Comparison of ENCODE assay signal across 12 mouse cellular contexts in the genomic region with DNA sequence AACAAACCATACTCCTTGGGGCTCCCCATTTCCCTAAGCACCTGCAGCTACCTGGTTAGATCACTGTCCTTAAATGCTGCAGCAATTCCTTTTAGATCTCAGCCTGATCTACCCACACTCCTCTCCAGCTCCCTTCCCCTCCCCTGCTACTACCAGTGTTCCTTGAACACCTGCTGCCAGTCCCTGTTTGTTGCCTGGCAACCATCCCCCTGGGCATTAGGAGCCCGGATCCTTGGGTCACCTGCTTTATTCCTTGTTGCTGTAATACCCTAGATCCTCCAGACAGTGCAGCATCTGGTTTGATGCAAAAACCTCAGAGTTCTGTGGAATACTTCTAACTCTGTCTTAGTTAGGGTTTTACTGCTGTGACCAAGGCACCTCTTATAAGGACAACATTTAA. TPM values are rescaled to one million over a fixed set of nuclear protein-coding genes. Genes with fewer than 3 reads are reported as not detected.
A peak's percentile ranks its signal among the peaks of the same experiment; 100 is the strongest.
DNase-seq lines count a peak whose midpoint lies in the region; ATAC-seq and TF ChIP-seq lines count a peak whose summit lies in the region.
"Had no signal": no experiment of that assay in that cellular context is flagged by ENCODE, and none has a peak within 500 bp of the region (broad histone marks: within the 10 kb centered on the region; RNA-seq: fewer than 3 reads in every experiment).

No protein-coding gene starts in this region.

- no peak overlapping the region for H3K4me2 ChIP-seq in embryonic facial prominence, embryonic 14.5 days (ENCODE audit: low read depth, low read length)
- H3K4me2 ChIP-seq in hindbrain, embryonic 14.5 days (replicated peaks): no peak overlapping the region

- H3K27ac ChIP-seq in left cerebral cortex, adult 2 months: no peak overlapping the region
- H3K27ac ChIP-seq in embryonic facial prominence, embryonic 14.5 days (replicated peaks; ENCODE audit: low read depth, low read length): no peak overlapping the region
- H3K27ac ChIP-seq in hindbrain, embryonic 14.5 days: no peak overlapping the region

- WGBS in embryonic facial prominence, embryonic 14.5 days: 5% methylated on average over 1 of the region's 1 CpGs
- 7% methylated on average over 1 of the region's 1 CpGs for WGBS in hindbrain, embryonic 14.5 days

- peak; percentile 49 for DNase-seq in left cerebral cortex, postnatal 4 days
- DNase-seq in left cerebral cortex, adult 2 months (ENCODE audit: extremely low spot score in 1 of 2, low spot score in 2 of 2): no peak
- peak; percentile 54 for DNase-seq in embryonic facial prominence, embryonic 14.5 days (ENCODE audit: low spot score)
- peak; percentile 42 for DNase-seq in hindbrain, embryonic 14.5 days (ENCODE audit: low spot score)
- DNase-seq in retina, embryonic 14.5 days (ENCODE audit: low spot score): peak; percentile 56
- no peak for DNase-seq in frontal cortex, adult 2 months (ENCODE audit: extremely low spot score in 1 of 2, low spot score in 1 of 2)
- DNase-seq: gastrocnemius, postnatal 14 days; kidney, adult 11 months; thymus, postnatal 36 days had no signal

- no peaks in the 10 kb centered on the region for H3K27me3 ChIP-seq in embryonic facial prominence, embryonic 14.5 days (replicated peaks; ENCODE audit: control insufficient read depth, insufficient read depth, low read length)
- no peaks in the 10 kb centered on the region for H3K27me3 ChIP-seq in hindbrain, embryonic 14.5 days (ENCODE audit: control insufficient read depth, insufficient read depth, low read length)

- H3K9me3 ChIP-seq in embryonic facial prominence, embryonic 14.5 days (ENCODE audit: control insufficient read depth, low read length): no peaks in the 10 kb centered on the region
- no peaks in the 10 kb centered on the region for H3K9me3 ChIP-seq in hindbrain, embryonic 14.5 days (ENCODE audit: control insufficient read depth, low read length)

- intact Hi-C loops in left cerebral cortex, postnatal 4 days (cut with DNase I): no loop called here
- intact Hi-C loops in left cerebral cortex, adult 2 months (cut with DNase I): loop anchor here (5.0 kb wide), 2 partner anchors 62 to 93 kb away; partner anchors contain the start of gene Sco2

- ATAC-seq in embryonic facial prominence, embryonic 14.5 days (ENCODE audit: low read depth): peak; percentile 77
- peak; percentile 44; the same call in 1 of the 2 replicates for ATAC-seq in hindbrain, embryonic 14.5 days (ENCODE audit: low FRiP score)
- ATAC-seq in megakaryocyte, adult 5-6 weeks (ENCODE audit: poor library complexity, severe bottlenecking): no peak
- ATAC-seq: activated CD4-positive, CD25-positive, alpha-beta regulatory T cell, adult 4 months had no signal

- no peak for TF ChIP-seq CTCF in left cerebral cortex, adult 2 months (IDR thresholded peaks at IDR 0.05)

- H3K9ac ChIP-seq in embryonic facial prominence, embryonic 14.5 days (ENCODE audit: low read depth, low read length): no peak overlapping the region
- H3K9ac ChIP-seq in hindbrain, embryonic 14.5 days: no peak overlapping the region

- H3K36me3 ChIP-seq in embryonic facial prominence, embryonic 14.5 days (ENCODE audit: control insufficient read depth, insufficient read depth, low read length): no peaks in the 10 kb centered on the region
- H3K36me3 ChIP-seq in hindbrain, embryonic 14.5 days (replicated peaks; ENCODE audit: control insufficient read depth, insufficient read depth): peaks cover 46% of the 10 kb centered on the region

- no peaks in the 10 kb centered on the region for H3K4me1 ChIP-seq in embryonic facial prominence, embryonic 14.5 days (ENCODE audit: control insufficient read depth, insufficient read depth, low read length)
- no peaks in the 10 kb centered on the region for H3K4me1 ChIP-seq in hindbrain, embryonic 14.5 days (replicated peaks; ENCODE audit: control insufficient read depth, insufficient read depth, low read length)

- H3K4me3 ChIP-seq in left cerebral cortex, adult 2 months: no peak overlapping the region
- H3K4me3 ChIP-seq in embryonic facial prominence, embryonic 14.5 days (ENCODE audit: low read depth, low read length): no peak overlapping the region
- H3K4me3 ChIP-seq in hindbrain, embryonic 14.5 days (replicated peaks; ENCODE audit: low read length): no peak overlapping the region

RNA-seq across cellular contexts. Expression of gene Mapk8ip2, which starts 11.3 kb away (rescaled TPM):
- 100 to 1,000 TPM; 155 to 170 TPM for total RNA-seq in left cerebral cortex, postnatal 4 days (2021)
- 100 to 1,000 TPM; 227 to 234 TPM for total RNA-seq in left cerebral cortex, adult 2 months (2021)
- 4.3 and 5.2 TPM in 2 replicates for polyA plus RNA-seq in embryonic facial prominence, embryonic 14.5 days (2014; fragmentation: Nextera tagmentation; extraction: Ambion mirVana)
- polyA plus RNA-seq in hindbrain, embryonic 14.5 days (2014; fragmentation: Nextera tagmentation; extraction: Ambion mirVana): 62.8 and 66.3 TPM in 2 replicates
- total RNA-seq in megakaryocyte, adult 5-6 weeks (2015): not detected in 2 replicates
- not detected in 2 replicates for total RNA-seq in megakaryocyte, adult 5-6 weeks (2017)
- polyA plus RNA-seq in frontal cortex, adult 2 months (2012; rRNA removed): 123 and 134 TPM in 2 replicates

RNA-seq across cellular contexts. Expression of gene Arsa, which starts 12.2 kb away (rescaled TPM):
- 10 to 100 TPM; 31.5 to 32.8 TPM for total RNA-seq in left cerebral cortex, postnatal 4 days (2021)
- 10 to 100 TPM; 32.0 to 33.0 TPM for total RNA-seq in left cerebral cortex, adult 2 months (2021)
- 18.5 and 20.7 TPM in 2 replicates for polyA plus RNA-seq in embryonic facial prominence, embryonic 14.5 days (2014; fragmentation: Nextera tagmentation; extraction: Ambion mirVana)
- 20.7 and 22.3 TPM in 2 replicates for polyA plus RNA-seq in hindbrain, embryonic 14.5 days (2014; fragmentation: Nextera tagmentation; extraction: Ambion mirVana)
- 9.2 and 10.1 TPM in 2 replicates for total RNA-seq in megakaryocyte, adult 5-6 weeks (2015)
- total RNA-seq in megakaryocyte, adult 5-6 weeks (2017): 11.1 and 14.1 TPM in 2 replicates
- polyA plus RNA-seq in frontal cortex, adult 2 months (2012; rRNA removed): 29.6 and 34.9 TPM in 2 replicates

RNA-seq across cellular contexts. Expression of gene Shank3, which starts 34.4 kb away (rescaled TPM):
- total RNA-seq in left cerebral cortex, postnatal 4 days (2021): 100 to 1,000 TPM; 136 to 141 TPM
- 100 to 1,000 TPM; 222 to 239 TPM for total RNA-seq in left cerebral cortex, adult 2 months (2021)
- 1.9 and 2.0 TPM in 2 replicates for polyA plus RNA-seq in embryonic facial prominence, embryonic 14.5 days (2014; fragmentation: Nextera tagmentation; extraction: Ambion mirVana)
- polyA plus RNA-seq in hindbrain, embryonic 14.5 days (2014; fragmentation: Nextera tagmentation; extraction: Ambion mirVana): 8.6 and 9.6 TPM in 2 replicates
- 0.09 and 0.11 TPM in 2 replicates for total RNA-seq in megakaryocyte, adult 5-6 weeks (2015)
- total RNA-seq in megakaryocyte, adult 5-6 weeks (2017): not detected in 2 replicates
- 76.4 and 84.0 TPM in 2 replicates for polyA plus RNA-seq in frontal cortex, adult 2 months (2012; rRNA removed)
- polyA plus RNA-seq: activated CD4-positive, CD25-positive, alpha-beta regulatory T cell, adult 4 months had no signal

RNA-seq across cellular contexts. Expression of gene Chkb, which starts 35.3 kb away (rescaled TPM):
- total RNA-seq in left cerebral cortex, postnatal 4 days (2021): 10 to 100 TPM; 75.8 TPM
- total RNA-seq in left cerebral cortex, adult 2 months (2021): 10 to 100 TPM; 42.5 to 45.2 TPM
- 44.7 and 48.1 TPM in 2 replicates for polyA plus RNA-seq in embryonic facial prominence, embryonic 14.5 days (2014; fragmentation: Nextera tagmentation; extraction: Ambion mirVana)
- polyA plus RNA-seq in hindbrain, embryonic 14.5 days (2014; fragmentation: Nextera tagmentation; extraction: Ambion mirVana): 71.2 and 76.3 TPM in 2 replicates
- 68.2 and 74.9 TPM in 2 replicates for total RNA-seq in megakaryocyte, adult 5-6 weeks (2015)
- 28.6 and 29.3 TPM in 2 replicates for total RNA-seq in megakaryocyte, adult 5-6 weeks (2017)
- 66.1 and 70.7 TPM in 2 replicates for polyA plus RNA-seq in frontal cortex, adult 2 months (2012; rRNA removed)

RNA-seq across cellular contexts. Expression of gene Gm44502, which starts 35.6 kb away (rescaled TPM):
- total RNA-seq in left cerebral cortex, postnatal 4 days (2021): 1 to 10 TPM in 1 of 2 experiments, under 1 TPM in 1; 0.40 to 1.3 TPM
- not detected for total RNA-seq in left cerebral cortex, adult 2 months (2021)
- polyA plus RNA-seq in embryonic facial prominence, embryonic 14.5 days (2014; fragmentation: Nextera tagmentation; extraction: Ambion mirVana): not detected in 2 replicates
- not detected in 2 replicates for polyA plus RNA-seq in hindbrain, embryonic 14.5 days (2014; fragmentation: Nextera tagmentation; extraction: Ambion mirVana)
- total RNA-seq in megakaryocyte, adult 5-6 weeks (2015): not detected in 2 replicates
- total RNA-seq in megakaryocyte, adult 5-6 weeks (2017): 0.26 and 0.45 TPM in 2 replicates
- 0.08 and 0.28 TPM in 2 replicates for polyA plus RNA-seq in frontal cortex, adult 2 months (2012; rRNA removed)
- total RNA-seq: left cerebral cortex, postnatal 14 days had no signal
- polyA plus RNA-seq: activated CD4-positive, CD25-positive, alpha-beta regulatory T cell, adult 4 months had no signal

Comparison
In these comparisons a context has a peak if more than half of its experiments do, and no peak if none do; other contexts are left out.
1. DNase-seq: peak in left cerebral cortex, postnatal 4 days (single experiment), embryonic facial prominence, embryonic 14.5 days (single experiment), hindbrain, embryonic 14.5 days (single experiment) and retina, embryonic 14.5 days (single experiment); none in left cerebral cortex, adult 2 months (0 of 2) and frontal cortex, adult 2 months (0 of 2).
2. RNA of gene Mapk8ip2, which starts 11.3 kb away (total RNA-seq): 227 to 234 TPM in left cerebral cortex, adult 2 months and 155 to 170 TPM in left cerebral cortex, postnatal 4 days; not detected in megakaryocyte, adult 5-6 weeks; every median in the first group is over 100 times any median in the second.
3. RNA of gene Shank3, which starts 34.4 kb away (total RNA-seq): 222 to 239 TPM in left cerebral cortex, adult 2 months and 136 to 141 TPM in left cerebral cortex, postnatal 4 days; 0.09 to 0.11 TPM in megakaryocyte, adult 5-6 weeks; every median in the first group is over 100 times any median in the second.